Mouse (Mus musculus) forebrain, embryonic 14.5 days (tissue): ENCODE data around the gene Gdi1. TPM values are rescaled to one million over a fixed set of nuclear protein-coding genes. Genes with fewer than 3 reads are reported as not detected.

Experiments
- microRNA-seq: library from miRNA; unstranded; fragments of <30 nt; microRNA quantifications from one replicate; pipeline ENCODE4, GENCODE M21; 2016
- polyA plus RNA-seq: library from polyadenylated mRNA; unstranded; fragments of >200 nt; fragmentation: Nextera tagmentation; extraction: Ambion mirVana; gene quantifications from 2 replicates; pipeline ENCODE4 v1.2.1, GENCODE M21; 2014

Gdi1 gene
- polyA plus RNA-seq, 1 experiment from 2014 or later, result 614 TPM

Small RNAs within 50 kb of the gene (microRNA-seq; reads per million reads assigned to microRNA genes)
- not detected for gene Mir7091
- gene Mir7092, result 0.40 reads per million

Other genes with a start within 250 kb of the Gdi1 start
- not detected in 2 replicates for gene Opn1mw, start 177.5 kb upstream of the Gdi1 start, polyA plus RNA-seq
- gene Mecp2, start 169.6 kb upstream of the Gdi1 start, polyA plus RNA-seq, result 12.6 and 14.2 TPM in 2 replicates
- gene Tex28, start 137.2 kb upstream of the Gdi1 start, polyA plus RNA-seq, result not detected in 2 replicates
- 0.11 TPM in 1 of 2 replicates, not detected in the other for gene Tktl1, start 127.7 kb upstream of the Gdi1 start, polyA plus RNA-seq
- 88.1 and 103 TPM in 2 replicates for gene Flna, start 55.2 kb upstream of the Gdi1 start, polyA plus RNA-seq
- gene Emd, start 50.3 kb upstream of the Gdi1 start, polyA plus RNA-seq, result 26.1 and 37.9 TPM in 2 replicates
- gene Rpl10, start 34.2 kb upstream of the Gdi1 start, polyA plus RNA-seq, result 528 and 677 TPM in 2 replicates
- 60.2 and 65.0 TPM in 2 replicates for gene Taz, start 23.1 kb upstream of the Gdi1 start, polyA plus RNA-seq
- gene Dnase1l1, start 22.7 kb upstream of the Gdi1 start, polyA plus RNA-seq, result 2.9 and 3.1 TPM in 2 replicates
- gene Atp6ap1, start 7.9 kb upstream of the Gdi1 start, polyA plus RNA-seq, result 168 and 185 TPM in 2 replicates
- 42.6 and 54.4 TPM in 2 replicates for gene Fam50a, start 8.0 kb downstream of the Gdi1 start, polyA plus RNA-seq
- 36.4 and 47.5 TPM in 2 replicates for gene Plxna3, start 24.1 kb downstream of the Gdi1 start, polyA plus RNA-seq
- gene Lage3, start 48.6 kb downstream of the Gdi1 start, polyA plus RNA-seq, result 90.8 and 109 TPM in 2 replicates
- gene Ubl4a, start 68.2 kb downstream of the Gdi1 start, polyA plus RNA-seq, result 77.7 and 81.5 TPM in 2 replicates
- gene Slc10a3, start 68.4 kb downstream of the Gdi1 start, polyA plus RNA-seq, result 6.8 and 7.8 TPM in 2 replicates
- gene Fam3a, start 88.3 kb downstream of the Gdi1 start, polyA plus RNA-seq, result 29.8 and 35.2 TPM in 2 replicates
- 22.9 and 23.4 TPM in 2 replicates for gene Ikbkg, start 88.3 kb downstream of the Gdi1 start, polyA plus RNA-seq
- 67.9 and 68.4 TPM in 2 replicates for gene G6pdx, start 124.2 kb downstream of the Gdi1 start, polyA plus RNA-seq
- not detected in 2 replicates for gene Gm6880, start 176.4 kb downstream of the Gdi1 start, polyA plus RNA-seq